Mouse (Mus musculus) layer of hippocampus, postnatal 25 days (tissue): Measurements from ENCODE around the gene Slit3. TPM values are rescaled to one million over a fixed set of nuclear protein-coding genes. Genes with fewer than 3 reads are reported as not detected.

Experiments
- DNase-seq, 2 experiments: peaks; one replicate each; pipeline ENCODE4 v3.0.0; 2022; ENCODE audit warnings: mixed read lengths in 2 of 2, low spot score in 1 of 2; ENCODE audit errors: extremely low spot score in 1 of 2
- total RNA-seq, 2 experiments: library from RNA; stranded (reverse); gene quantifications; 2 replicates each; pipeline ENCODE4 v1.2.3; 2021

Slit3 gene
- total RNA-seq, 2 experiments from 2014 or later, result 86.6 to 115 TPM

DNA sequence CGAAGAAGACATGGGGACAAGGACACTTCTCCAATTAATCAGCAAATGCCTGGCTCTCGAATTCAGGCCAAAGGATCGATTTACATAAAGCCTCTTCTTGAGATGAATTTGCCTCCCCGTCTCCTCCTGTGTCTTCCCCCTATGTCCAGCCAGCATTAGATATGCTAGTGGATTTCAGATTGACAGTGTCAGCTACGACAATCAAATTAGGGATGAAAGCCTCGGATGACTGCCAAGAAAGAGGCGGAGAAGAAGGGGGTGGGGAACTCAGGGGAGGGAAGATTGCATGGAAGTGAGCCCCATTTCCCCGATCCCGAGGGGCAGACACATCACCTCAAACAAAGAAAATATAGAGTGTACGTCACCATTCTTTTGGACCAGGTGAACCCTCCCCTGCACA, 375.9 kb downstream of the Slit3 start:
- DNase-seq, result no peak

GRCm38 (mm10) chr11:35497961-35498360, 376.9 kb downstream of the Slit3 start:
- no peak for DNase-seq

GRCm38 (mm10) chr11:35502128-35502527, 381.1 kb downstream of the Slit3 start:
- DNase-seq, result no peak

- DNase-seq, result no peak
Observed at GRCm38 (mm10) chr11:35504051-35504450, 383.0 kb downstream of the Slit3 start.

DNA sequence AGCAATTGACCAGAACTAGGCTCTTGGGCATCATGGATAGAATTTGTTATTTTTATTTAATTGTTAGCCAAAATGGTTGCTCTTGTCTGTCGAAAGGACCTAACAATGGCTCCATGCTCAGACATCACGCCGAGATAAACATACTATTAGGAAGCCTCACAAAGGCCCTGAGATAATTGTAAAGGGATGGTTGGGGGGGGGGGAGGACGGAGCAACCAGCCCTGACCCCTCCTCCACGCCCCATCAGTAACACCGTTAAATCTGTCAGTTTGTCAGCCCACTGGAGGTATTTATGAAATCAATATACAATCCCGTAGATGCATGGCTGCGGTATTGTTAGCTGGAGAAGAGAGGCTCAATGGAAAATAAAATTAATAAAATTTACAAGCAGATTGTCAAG, 383.9 kb downstream of the Slit3 start:
- no peak for DNase-seq

DNA sequence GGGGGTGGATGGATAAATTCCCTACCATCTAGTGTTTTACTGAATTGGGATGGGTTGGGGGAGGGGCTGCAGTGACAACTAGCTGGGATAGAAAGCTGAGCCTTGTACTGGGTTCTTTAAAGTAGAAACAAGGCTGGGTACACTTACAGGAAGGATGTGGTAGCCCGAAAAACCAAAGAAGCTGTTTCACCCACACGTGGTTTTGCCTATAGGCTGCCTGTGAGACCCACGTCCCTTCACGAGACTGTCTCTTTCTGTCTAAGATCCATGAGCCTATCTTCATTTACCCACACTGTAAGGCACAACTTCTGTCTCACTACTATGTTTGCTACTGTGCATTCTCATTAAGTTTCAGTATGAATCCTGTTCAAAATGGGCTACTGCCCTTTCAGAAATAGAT, 384.3 kb downstream of the Slit3 start:
- no peak for DNase-seq

DNA sequence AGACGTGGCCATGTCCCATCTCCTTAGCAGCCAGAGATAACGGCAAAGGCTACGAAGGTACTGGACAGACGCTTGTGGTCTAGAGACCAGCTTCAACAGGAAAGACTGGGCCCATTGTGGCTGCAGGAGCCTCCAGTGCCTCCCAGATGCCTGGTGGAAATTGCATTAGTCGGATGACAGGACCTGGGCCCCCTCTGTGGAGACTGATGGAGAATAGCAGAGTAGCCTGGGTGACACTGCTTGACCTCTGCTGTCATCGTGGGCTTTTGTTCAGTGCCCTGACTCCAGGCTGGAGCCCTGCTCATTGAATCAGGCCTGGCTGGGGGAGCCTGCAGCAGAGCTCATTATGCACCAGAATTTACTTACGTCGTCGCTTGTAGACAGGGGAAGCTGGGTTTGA, 384.8 kb downstream of the Slit3 start:
- DNase-seq, result no peak

DNA sequence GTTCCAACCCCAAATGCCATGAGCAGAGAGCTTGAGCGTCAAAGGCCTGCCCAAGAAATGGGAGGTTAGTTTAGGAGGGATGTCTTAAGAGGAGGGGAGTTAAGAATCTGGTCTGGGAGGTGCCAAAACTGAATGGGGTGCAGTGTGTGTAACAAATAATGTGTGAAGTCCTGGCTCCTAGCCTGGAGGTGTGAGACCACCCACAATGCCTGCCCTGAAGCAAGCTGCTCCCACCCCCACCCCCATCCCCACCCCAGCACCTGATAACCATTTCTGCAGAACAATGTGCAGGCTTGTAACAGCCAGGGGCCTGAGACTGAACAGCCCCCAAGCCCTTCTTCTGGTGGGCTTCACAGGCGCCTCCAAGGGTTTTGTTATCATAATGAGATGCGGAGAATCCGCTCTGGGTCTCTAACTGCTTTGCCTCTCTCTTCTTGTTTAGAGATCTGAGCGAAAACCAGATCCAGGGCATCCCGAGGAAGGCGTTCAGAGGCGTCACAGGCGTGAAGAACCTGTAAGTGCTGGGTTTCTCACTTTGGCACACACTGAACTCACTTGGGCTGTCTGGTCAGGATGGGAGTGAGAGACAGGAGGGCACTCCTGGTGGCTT, 386.9 kb downstream of the Slit3 start:
- DNase-seq, result no peak

- no peak for DNase-seq
Observed at GRCm38 (mm10) chr11:35512686-35513085, 391.7 kb downstream of the Slit3 start.

DNA sequence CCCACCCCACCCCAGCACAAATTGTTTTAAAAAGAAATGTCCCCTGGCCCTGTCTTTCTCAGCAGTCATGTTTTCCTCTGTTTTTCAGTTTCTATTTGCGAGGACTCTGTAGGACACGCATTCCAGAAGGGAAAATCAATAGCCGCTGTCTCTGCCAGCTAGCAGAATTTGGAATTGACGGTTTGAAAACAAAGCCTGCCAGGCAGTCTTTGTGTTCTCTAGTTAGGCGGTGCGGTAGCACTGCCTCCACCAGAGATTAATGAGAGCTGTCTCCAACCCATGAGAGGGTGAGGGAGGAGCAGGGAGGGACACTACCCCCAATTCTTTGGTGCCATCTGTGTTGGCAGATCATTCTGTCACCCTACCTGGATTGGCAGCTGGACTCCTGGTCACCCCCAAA, 392.3 kb downstream of the Slit3 start:
- DNase-seq, result no peak

GRCm38 (mm10) chr11:35522802-35523452, 401.9 kb downstream of the Slit3 start:
- DNase-seq, result no peak

- DNase-seq, result no peak
Observed at GRCm38 (mm10) chr11:35523773-35524172, 402.7 kb downstream of the Slit3 start.

DNA sequence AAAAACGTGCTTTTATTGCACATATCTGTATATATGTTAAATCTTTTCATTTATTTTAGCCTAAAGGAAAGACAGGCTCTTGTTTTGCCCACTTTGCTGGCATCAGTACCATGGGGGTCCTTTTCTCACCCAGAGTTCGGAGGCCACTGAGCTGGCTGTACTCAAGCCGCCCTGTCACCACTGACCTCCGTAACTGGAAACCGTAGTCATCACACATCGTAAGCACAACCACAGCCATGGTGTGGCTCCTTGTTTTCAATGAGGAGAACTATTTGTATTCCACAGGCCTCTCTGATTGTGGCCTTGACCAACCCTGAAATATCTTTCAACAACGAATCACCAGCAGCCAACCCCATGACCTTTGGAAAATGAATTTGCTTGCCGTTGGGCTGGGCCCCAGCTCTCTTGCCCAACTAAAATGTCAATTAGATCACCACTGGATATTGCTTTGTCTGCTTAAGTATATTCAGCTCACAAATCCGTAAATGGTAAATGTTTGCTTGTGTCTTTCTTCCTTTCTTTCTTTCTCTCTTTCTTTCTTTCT, 405.3 kb downstream of the Slit3 start:
- DNase-seq, result no peak

DNA sequence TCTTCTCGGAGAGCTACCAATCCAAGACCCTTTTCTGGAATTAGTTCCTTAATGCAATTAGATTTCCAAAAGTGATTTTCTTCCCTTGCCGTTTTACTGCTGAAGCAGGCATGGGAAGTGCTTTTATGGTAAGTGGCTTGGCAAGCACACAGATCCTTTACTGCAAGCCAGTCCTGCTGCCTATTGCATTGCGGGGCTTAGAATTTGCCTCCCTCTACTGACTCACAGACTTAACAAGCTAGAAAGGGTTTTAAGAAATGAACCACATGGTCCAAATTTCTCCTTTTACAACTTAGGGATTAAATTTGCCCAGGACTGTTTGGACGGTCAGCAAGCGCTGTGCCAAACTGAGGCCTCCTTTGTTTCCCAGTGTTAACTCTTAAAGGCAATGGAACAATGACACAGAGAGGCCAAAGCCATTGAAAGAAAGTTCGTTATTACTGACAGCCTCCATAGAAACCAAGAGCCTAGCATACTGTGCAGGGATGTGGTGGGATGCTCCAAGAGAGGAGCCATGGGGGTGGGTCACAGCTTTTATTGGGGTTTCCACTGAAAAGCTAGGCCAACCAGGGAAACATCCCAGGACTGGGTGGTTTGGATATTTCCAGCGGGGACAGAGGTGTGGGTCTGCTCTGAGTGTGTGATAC, 406.9 kb downstream of the Slit3 start:
- DNase-seq, result no peak

DNA sequence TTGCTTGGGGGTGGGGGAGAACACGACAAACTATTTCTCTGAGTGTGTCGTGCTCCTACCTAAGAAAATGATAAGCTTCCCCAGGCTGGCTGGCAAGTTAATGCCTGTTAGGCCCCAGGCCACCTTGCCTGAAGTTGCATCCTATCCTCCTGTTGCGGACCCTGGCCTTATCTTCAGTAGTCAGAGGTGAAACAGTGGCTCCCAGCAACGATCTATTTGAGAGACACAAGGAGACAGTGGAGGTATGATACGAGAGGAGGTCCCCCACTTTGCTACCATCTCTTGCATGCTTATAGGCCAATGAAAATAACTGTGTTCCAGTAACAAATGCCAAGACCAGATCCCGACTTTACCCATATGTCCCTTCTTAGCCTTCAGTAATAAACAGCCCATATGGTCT, 414.0 kb downstream of the Slit3 start:
- DNase-seq, result no peak

GRCm38 (mm10) chr11:35537128-35538088, 416.4 kb downstream of the Slit3 start:
- DNase-seq, result no peak

- no peak for DNase-seq
Observed at GRCm38 (mm10) chr11:35542731-35543130, 421.7 kb downstream of the Slit3 start.

GRCm38 (mm10) chr11:35544112-35545064, 423.4 kb downstream of the Slit3 start:
- no peak for DNase-seq

GRCm38 (mm10) chr11:35546081-35546822, 425.2 kb downstream of the Slit3 start:
- DNase-seq, result no peak
